Mouse (Mus musculus) thymus, postnatal 14 days (tissue): ENCODE results near the gene Creb3l4.
"Not testable (repeated sequence)": the region's sequence is repeated elsewhere in the genome, so short reads cannot be mapped to it uniquely, and the experiment has no call there.

Experiments
- DNase-seq: peaks from one replicate; pipeline ENCODE4 v3.0.0; 2021

Creb3l4 gene

GRCm38 (mm10) chr3:90242984-90243775 lies at the start of gene Creb3l4:
TSS of gene Creb3l4 (minus strand) at chr3:90243512.
- no peak for DNase-seq

- peak; percentile 97 for DNase-seq
Observed at GRCm38 (mm10) chr3:90292345-90293275, 49.3 kb upstream of the Creb3l4 start, which contains the start of gene Gatad2b. TSS of gene Gatad2b (plus strand) at chr3:90293178.

- DNase-seq: no peak
Observed at GRCm38 (mm10) chr3:90291982-90292344, 48.7 kb upstream of the Creb3l4 start.

- no peak for DNase-seq
Observed at GRCm38 (mm10) chr3:90290602-90291001, 47.3 kb upstream of the Creb3l4 start.

DNA sequence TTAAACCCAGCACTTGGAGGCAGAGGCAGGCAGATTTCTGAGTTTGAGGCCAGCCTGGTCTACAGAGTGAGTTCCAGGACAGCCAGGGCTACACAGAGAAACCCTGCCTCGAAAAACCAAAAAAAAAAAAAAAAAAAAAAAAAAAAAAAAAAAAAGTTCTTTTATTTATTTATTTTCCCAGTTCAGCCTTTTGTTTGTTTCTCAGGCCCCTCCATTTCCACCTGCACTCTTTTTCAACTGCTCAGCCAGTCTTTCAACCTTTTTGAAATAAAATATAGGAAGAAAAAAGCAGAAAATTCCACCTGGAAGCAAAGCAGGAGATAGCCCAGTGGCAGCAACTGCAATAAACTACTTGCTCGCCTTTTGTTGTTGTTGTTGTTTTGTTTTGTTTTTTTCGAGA lies 46.1 kb upstream of the Creb3l4 start:
- not testable (repeated sequence) for DNase-seq

DNA sequence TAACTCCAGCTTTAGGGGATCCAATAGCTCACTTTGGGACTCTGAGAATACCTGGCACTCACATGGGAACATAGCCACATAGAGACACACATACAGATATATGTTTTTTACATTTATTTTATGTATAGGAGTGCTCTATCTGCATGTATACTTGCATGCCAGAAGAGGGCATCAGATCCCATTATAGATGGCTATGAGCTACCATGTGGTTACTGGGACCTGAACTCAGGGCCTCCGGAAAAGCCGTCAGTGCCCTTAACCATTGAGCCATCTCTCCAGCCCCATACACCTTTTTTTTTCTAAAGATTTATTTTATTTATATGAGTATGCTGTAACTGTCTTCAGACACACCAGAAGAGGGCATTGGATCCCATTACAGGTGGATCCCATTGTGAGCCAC lies 40.8 kb upstream of the Creb3l4 start:
- DNase-seq: no peak

GRCm38 (mm10) chr3:90280708-90281107 lies 37.4 kb upstream of the Creb3l4 start:
- no peak for DNase-seq

- DNase-seq: no peak
Observed at GRCm38 (mm10) chr3:90279743-90280142, 36.4 kb upstream of the Creb3l4 start.

- no peak for DNase-seq
Observed at GRCm38 (mm10) chr3:90279216-90279615, 35.9 kb upstream of the Creb3l4 start.

- no peak for DNase-seq
Observed at GRCm38 (mm10) chr3:90278211-90278610, 34.9 kb upstream of the Creb3l4 start.

- no peak for DNase-seq
Observed at GRCm38 (mm10) chr3:90277793-90278192, 34.5 kb upstream of the Creb3l4 start.

DNA sequence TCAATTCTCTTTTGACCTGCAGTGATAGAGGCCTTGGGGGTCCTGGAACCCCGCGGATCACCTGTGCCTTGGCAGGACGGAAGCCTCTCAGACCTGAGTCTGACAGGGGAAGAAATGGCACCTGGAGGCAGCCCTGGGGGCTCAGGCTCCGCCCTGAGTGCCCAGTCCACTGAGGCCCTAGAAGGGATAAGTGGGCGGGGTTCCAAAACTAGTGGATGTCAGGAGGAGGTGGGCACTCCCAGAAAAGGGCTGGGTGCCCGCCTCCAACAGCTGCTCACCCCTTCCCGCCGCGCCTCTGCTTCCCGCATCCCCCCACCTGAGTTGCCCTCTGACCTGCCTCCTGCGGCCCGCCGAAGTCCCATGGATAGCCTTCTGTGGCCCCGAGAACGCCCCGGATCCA lies 33.5 kb upstream of the Creb3l4 start:
- no peak for DNase-seq

DNA sequence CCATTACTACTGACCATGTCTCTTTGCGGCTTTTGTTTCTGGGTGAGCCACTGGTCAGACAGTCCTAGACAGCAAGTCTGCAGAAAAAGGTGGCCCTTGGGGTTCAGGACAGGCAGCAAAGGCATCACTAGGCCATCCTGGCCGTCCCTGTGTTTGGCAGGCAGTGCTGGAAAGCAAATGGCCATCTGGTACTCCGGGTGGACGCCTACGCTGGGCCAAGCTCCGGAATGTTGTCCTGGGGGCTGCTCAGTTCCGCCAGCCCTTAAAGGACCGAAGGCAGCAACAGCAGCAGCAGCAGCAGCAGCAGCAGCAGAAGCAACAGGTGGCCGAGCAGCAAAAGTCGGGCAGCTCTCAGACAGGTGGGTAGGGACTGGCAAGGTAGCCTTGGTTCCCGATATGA lies 32.0 kb upstream of the Creb3l4 start:
- DNase-seq: no peak

GRCm38 (mm10) chr3:90273855-90274254 lies 30.5 kb upstream of the Creb3l4 start:
- no peak for DNase-seq

DNA sequence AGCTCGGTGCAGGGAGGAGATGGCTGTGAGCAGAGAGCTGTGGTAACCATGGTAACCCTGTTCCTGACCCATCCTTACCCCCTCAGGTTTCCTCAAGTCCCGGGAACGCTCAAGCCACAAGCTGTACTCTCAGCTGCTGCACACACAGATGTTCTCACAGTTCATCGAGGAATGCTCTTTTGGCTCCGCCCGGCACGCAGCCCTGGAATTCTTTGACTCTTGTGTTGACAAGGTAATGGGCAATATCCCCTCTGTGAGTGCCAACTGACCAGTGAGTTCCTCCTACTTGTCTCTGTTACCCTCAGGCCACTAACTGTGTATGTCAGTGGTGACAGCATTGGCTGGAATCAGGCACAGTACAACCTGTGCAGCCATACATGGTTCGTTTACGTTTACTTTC lies 28.9 kb upstream of the Creb3l4 start:
- DNase-seq: no peak

GRCm38 (mm10) chr3:90270784-90271183 lies 27.5 kb upstream of the Creb3l4 start:
- no peak for DNase-seq

DNA sequence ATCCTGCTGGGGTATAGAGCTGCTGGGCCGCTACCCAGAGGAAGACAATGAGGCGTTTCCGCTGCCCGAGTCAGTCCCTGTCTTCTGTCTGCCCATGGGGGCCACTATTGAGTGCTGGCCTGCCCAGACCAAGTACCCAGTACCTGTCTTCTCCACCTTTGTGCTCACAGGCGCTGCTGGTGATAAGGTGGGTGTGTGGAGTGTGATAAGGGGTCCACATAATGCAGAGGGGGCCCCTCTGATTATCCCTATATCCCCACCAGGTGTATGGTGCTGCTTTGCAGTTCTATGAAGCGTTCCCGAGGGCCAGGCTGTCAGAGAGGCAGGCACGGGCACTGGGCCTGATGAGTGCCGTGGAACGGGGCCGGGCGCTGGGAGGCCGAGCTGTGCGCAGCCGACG lies 25.7 kb upstream of the Creb3l4 start:
- DNase-seq: no peak

GRCm38 (mm10) chr3:90268190-90268589 lies 24.9 kb upstream of the Creb3l4 start:
- no peak for DNase-seq

- peak; percentile 56 for DNase-seq
Observed at GRCm38 (mm10) chr3:90266901-90267775, 23.8 kb upstream of the Creb3l4 start.

DNA sequence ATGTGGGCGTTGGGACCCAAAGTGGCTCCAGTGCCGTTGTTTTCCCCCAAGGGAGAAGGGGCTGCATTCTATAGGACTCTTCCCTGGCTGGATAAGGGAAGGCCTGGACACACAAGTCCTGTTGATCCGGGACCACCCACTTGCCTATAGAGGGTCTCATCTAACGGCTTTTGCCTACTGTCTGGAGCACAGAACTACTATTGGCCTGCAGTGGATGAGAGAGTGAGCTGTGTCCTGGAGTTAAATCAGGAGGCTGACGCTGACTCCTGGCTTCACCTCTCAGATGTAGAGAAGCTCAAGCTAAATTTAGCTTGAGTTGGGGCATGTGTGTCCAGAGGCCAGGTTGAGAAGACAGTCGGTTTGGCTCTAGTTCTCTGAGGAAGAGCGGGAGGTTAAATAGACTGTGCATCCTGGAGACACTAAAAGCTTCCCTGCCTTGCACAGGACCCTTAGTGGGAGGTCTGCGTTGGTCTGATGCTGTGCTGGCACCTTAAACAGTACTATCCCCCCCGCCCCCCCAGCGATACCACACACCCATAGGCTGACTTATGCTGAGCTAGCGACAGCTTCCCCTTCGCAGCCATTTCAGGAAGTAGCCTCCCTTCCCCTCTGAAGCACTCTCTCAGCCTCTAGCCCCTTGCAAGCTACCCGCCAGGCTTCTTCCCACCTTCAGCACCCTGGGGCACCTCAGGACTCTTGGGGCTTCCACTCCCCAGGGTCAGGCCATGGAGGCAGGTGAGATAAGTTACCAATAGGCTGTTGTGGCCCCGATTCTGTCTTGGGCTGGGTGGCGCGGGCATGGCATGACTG lies 22.8 kb upstream of the Creb3l4 start:
- peak; percentile 68 for DNase-seq

DNA sequence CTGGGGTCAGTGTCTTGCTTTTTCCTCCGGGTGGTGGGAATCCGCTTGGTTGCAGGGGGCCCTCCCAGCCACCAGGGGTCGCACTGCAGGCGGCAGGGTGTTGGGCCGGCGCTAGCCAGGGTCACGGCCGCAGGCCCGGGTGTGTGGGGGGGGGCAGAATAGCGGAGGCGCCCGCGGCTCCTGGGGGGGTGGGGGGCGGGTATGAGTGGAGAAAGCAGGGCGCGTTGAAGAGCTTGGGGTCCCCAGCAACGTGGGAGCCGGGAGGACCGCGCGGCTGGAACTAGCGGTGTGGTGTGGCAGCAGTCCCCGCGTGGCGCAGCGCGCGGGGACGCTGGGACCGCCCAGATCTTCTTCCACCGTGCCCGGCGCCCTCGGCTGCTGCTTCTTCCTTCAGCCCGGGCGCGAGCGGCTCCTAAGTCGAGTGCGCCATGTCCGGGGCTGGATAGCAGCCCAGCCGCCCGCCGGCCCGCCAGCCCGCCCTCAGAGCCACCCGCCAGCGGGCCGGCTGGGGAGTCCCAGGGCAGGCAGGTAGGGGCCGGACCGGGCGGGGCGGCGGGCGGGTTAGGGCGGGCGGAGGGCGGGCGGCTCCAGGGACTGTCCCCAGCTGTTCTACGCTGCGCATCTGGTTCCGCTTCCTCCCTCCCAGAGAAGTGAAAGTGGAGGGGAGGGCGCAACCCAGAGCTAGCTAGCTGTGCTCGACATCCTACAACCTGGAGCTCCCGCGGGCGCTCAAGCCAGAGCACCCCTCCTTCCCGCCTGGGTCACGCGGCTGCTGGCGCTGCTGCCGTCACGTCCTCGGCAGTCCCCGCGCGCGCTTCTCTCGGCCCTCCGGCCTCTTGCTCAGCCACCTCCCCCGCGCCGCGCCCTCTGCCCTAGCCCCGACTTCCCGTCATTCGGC lies 22.0 kb upstream of the Creb3l4 start, which contains the start of gene Dennd4b:
Gene Dennd4b, plus strand, starts transcription at position 152 of the 898 bp plus-strand sequence.
- peak; percentile 93 for DNase-seq
